Mouse (Mus musculus): Measurements from ENCODE around the gene Cfb. TPM values are rescaled to one million over a fixed set of nuclear protein-coding genes. Genes with fewer than 3 reads are reported as not detected.
"Not testable (repeated sequence)": the region's sequence is repeated elsewhere in the genome, so short reads cannot be mapped to it uniquely, and the experiment has no call there.

The Cfb gene
- total RNA-seq (2021) = 1 to 10 TPM; 2.9 to 6.9 TPM
- long read RNA-seq, experiment 1, partial matches to known transcripts = 0 of 2 reads
- long read RNA-seq, experiment 1, other reads (novel, unspliced or antisense) = 0 of 2 reads
- long read RNA-seq, experiment 2 = 0 reads

DNA sequence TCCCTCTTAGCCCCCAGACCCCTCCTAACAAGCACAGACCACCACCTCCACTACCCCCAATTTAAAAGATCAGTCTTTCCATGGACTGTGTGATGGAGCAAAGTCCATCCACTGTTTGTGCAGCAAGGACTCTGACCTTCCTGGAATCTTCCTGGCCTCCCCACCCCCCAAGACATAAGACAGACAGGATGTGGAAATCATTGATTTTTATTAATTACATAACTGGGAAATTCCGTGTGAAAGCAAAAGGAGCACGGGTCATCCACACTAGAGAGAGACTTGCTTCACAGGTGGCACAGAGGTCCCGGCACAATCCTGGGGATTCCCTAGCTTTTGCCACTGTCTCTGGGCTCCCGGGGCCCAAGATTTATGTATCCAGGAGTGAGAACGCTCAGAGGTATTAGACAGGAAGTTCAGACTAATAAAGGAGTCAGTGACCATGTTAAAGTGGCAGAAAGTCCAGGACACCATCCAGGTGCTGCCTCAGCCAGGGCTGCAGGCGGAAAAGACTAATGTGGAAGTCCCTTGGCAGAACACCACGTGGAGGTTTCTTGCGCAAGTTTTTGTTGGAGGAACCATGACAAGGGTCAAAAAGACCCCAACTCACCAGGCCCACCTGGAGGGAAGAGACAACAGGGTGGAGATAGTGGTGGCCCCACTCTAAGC lies at the start of gene Cfb:
Cfb (minus strand) TSS at position 103 of the 666 bp plus-strand sequence.
- no peak for DNase-seq (ENCODE audit: low spot score)

- DNase-seq (ENCODE audit: low spot score) = peak; percentile 76
These were observed 49.6 kb upstream of the Cfb start for GRCm38 (mm10) chr17:34911945-34912351.

- no peak for DNase-seq (ENCODE audit: low spot score)
These were observed 48.7 kb upstream of the Cfb start for GRCm38 (mm10) chr17:34910982-34911381.

DNA sequence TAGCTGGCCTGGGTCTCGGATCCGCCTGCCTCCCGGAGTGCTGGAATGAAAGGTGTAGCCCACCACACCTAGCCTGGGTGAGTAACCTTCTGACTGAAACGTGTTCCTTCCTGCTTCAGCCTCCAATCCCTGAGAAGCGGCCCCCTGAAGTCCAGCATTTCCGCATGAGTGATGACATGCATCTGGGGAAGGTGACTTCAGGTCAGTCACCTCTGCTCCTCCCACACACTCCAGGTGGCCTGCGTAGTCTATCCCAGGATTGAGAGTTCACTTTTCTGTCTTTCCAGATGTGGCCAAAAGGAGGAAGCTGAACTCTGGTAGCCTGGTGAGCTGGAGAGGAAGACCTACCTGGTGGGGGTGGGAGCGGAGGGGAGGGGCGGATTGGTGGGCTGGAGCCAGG lies 40.6 kb upstream of the Cfb start:
- DNase-seq (ENCODE audit: low spot score) = no peak

GRCm38 (mm10) chr17:34901948-34902347 lies 39.6 kb upstream of the Cfb start:
- DNase-seq (ENCODE audit: low spot score) = not testable (repeated sequence)

DNA sequence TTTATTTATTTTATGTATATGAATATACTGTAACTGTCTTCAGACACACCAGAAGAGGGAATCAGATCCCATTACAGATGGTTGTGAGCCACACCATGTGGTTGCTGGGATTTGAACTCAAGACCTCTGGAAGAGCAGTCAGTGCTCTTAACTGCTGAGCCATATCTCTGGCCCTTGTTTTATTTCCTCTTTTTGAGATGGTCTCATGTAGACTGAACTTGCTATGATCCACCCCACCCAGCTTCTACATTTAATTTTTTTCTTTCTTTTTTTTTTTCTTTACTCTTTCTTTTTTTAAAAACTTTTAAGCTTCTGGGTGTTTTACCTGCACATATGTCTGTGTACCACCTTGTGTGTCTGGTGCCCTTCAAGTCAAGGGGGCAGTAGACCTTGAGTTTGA lies 38.5 kb upstream of the Cfb start:
- DNase-seq (ENCODE audit: low spot score) = not testable (repeated sequence)

DNA sequence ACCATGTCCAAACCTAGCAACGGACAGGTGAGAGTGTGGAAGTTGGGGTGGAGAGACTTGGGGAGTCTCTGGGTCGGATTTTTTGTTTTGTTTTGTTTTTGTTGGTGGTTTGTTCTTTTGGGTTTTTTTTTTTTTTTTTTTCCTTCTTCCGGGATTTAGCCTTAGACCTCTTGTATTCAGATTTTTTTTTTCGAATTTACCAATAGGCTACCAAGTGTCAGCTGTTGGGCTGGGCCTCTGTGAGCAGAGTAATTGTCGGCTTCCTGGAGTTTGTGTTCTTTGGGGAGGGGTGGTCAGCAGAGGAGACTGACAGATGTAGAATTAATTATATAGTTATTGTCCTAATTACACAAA lies 37.5 kb upstream of the Cfb start:
- DNase-seq (ENCODE audit: low spot score) = no peak

DNA sequence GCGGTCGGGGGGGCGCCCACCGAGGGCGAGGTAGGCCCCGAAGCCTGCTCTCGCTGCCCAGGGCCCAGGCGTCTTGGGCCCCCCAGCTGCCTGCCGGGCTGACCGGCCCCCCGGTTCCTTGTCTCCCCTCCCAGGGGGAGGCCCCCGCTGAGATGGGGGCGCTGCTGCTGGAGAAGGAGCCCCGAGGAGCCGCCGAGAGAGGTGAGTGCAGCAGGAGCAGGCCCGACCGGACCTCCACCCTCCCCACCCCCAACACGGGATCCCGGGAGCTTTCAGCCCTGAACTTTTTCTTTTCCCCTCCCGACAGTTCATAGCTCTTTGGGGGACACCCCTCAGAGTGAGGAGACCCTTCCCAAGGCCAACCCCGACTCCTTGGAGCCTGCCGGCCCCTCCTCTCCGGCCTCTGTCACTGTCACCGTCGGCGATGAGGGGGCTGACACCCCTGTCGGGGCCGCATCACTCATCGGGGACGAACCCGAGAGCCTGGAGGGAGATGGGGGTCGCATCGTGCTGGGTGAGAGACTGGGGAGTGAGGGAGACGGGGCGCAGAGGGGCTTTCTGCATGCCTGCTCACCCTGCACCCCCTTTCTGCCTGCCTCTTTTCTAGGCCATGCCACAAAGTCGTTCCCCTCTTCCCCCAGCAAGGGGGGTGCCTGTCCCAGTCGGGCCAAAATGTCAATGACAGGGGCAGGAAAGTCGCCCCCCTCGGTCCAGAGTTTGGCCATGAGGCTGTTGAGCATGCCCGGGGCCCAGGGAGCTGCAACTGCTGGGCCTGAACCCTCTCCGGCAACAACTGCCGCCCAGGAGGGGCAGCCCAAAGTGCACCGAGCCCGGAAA lies 37.0 kb upstream of the Cfb start:
- no peak for DNase-seq (ENCODE audit: low spot score)

GRCm38 (mm10) chr17:34898706-34899052 lies 36.4 kb upstream of the Cfb start:
- DNase-seq (ENCODE audit: low spot score) = no peak

- DNase-seq (ENCODE audit: low spot score) = peak; percentile 82
These were observed 35.9 kb upstream of the Cfb start, which contains the start of the genes C2 and Ehmt2 for GRCm38 (mm10) chr17:34898160-34898586. Gene C2 (minus strand): TSS chr17:34898265. Gene Ehmt2 (plus strand): TSS chr17:34898469.

DNA sequence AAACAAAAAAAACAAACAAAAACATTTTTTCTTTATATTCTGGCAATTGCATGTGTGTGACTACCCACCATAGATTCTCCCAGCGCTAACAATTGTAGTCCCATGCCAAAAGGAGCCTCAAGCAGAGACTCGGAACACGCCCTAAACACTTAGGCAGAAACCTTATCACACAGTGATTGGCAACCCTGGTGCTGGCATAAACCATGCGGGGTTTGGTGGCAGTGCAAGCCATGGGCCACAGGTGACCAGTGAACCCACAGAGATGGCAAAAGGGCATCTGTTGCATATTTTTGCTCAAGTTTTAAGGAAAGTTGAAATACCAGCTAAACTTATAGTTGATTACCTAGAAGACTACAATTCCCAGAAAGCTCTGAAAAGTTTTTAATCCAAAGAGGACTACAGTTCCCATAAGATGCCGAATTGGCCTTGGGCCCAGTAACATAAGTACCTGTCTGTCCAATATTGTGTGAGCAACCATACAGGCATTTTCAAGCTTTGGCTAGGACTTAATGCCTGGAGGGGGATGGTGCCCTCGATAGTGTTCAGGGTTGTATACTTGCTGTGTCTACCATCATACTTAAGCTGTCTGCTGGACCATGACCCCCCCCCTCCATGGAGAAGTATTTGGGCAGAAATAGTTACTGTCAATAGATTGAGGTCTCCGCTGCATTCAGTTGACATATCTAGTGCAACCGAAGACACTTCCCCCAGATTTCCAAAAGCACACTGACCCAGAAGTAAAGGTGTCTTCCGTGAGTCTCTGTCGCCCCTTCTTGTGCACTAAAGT lies 35.2 kb upstream of the Cfb start:
- no peak for DNase-seq (ENCODE audit: low spot score)

GRCm38 (mm10) chr17:34896366-34896765 lies 34.0 kb upstream of the Cfb start:
- no peak for DNase-seq (ENCODE audit: low spot score)

- no peak for DNase-seq (ENCODE audit: low spot score)
These were observed 33.4 kb upstream of the Cfb start for GRCm38 (mm10) chr17:34895724-34896123.

- peak; percentile 43 for DNase-seq (ENCODE audit: low spot score)
These were observed 32.6 kb upstream of the Cfb start for GRCm38 (mm10) chr17:34894801-34895530.

- DNase-seq (ENCODE audit: low spot score) = peak; percentile 94
These were observed 31.8 kb upstream of the Cfb start for GRCm38 (mm10) chr17:34894074-34894597.

DNA sequence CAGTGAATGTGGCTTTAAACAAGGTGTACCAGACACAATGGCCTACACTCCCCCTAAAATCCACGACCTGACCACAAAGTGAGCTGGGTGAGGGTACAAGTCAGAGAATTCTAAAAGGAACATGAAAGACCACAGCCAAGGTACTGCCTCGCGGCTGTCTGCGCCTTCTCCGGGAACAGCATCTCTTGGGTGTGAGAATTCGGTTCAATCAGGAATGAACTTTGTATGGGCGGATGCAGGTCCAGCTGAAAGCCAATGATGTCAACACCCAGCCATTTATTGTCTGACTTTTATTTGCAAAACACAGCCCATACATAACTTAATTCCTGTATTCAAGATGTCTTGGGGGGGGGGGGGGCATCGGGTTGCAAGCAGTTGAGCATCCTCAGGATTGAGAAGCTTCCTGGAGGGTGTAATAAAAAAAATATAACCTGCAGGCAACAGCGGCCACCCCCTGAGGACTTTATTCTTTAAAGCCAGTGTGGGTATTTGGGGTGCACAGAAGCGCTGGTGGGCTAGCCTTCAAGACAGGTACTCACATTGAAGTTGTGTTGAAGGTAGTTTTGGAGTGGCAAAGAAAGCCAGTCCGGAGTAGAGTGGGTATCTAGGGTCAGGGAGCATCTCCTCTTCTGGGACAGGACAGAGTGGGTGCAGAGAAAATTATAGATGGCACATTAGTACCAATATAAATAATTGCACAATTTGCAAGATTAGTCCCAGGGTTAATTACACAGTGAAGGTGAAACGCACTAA lies 30.9 kb upstream of the Cfb start:
- DNase-seq (ENCODE audit: low spot score) = no peak

GRCm38 (mm10) chr17:34891377-34891776 lies 29.1 kb upstream of the Cfb start:
- no peak for DNase-seq (ENCODE audit: low spot score)

- DNase-seq (ENCODE audit: low spot score) = no peak
These were observed 27.9 kb upstream of the Cfb start for GRCm38 (mm10) chr17:34890074-34890743.

DNA sequence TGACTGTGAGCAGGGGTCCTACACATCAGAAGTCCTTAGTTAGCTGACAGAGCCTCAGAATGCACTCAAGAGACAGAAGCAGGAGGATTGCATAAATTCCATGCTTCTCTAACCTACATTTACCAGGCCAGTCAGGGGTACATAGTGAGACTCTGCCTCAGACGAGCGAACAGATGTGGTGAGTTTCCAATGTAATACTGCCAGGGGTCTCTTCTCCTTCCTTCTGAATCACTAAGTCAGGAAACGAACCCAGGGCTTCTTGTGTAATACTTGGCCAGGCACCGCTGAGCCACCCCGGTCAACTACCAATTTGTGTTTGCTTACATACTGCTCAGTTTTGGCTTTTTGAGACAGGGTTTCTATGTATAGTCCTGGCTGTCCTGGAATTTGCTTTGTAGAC lies 25.6 kb upstream of the Cfb start:
- no peak for DNase-seq (ENCODE audit: low spot score)

- DNase-seq (ENCODE audit: low spot score) = no peak
These were observed 23.3 kb upstream of the Cfb start for GRCm38 (mm10) chr17:34885615-34886014.

Data from gastrocnemius, adult 18-20 months (tissue).